Mouse (Mus musculus): ENCODE data around the gene Kdm4b. TPM values are rescaled to one million over a fixed set of nuclear protein-coding genes. Genes with fewer than 3 reads are reported as not detected.

Kdm4b gene
- polyA plus RNA-seq, 1 experiment from 2014 or later: 36.9 TPM

GRCm38 (mm10) chr17:56289371-56290331 is 36.2 kb upstream of the Kdm4b start:
- H3K4me3 ChIP-seq: peak overlapping the region; percentile 59
- no peaks in the 10 kb centered on the region for H3K27me3 ChIP-seq
- H3K9ac ChIP-seq: peak overlapping the region; percentile 80
- peak; percentile 2; the same call in 1 of the 2 replicates for ATAC-seq (ENCODE audit: insufficient number of reproducible peaks, insufficient read depth, low FRiP score, low TSS enrichment, low read depth)
- peak overlapping the region; percentile 82 for H3K4me2 ChIP-seq
- WGBS: 2% methylated on average over 23 of the region's 23 CpGs
- H3K4me1 ChIP-seq: peaks cover 40% of the 10 kb centered on the region
- peak overlapping the region; percentile 96 for H3K27ac ChIP-seq
- H3K9me3 ChIP-seq: no peaks in the 10 kb centered on the region
- H3K36me3 ChIP-seq: peaks cover 25% of the 10 kb centered on the region

DNA sequence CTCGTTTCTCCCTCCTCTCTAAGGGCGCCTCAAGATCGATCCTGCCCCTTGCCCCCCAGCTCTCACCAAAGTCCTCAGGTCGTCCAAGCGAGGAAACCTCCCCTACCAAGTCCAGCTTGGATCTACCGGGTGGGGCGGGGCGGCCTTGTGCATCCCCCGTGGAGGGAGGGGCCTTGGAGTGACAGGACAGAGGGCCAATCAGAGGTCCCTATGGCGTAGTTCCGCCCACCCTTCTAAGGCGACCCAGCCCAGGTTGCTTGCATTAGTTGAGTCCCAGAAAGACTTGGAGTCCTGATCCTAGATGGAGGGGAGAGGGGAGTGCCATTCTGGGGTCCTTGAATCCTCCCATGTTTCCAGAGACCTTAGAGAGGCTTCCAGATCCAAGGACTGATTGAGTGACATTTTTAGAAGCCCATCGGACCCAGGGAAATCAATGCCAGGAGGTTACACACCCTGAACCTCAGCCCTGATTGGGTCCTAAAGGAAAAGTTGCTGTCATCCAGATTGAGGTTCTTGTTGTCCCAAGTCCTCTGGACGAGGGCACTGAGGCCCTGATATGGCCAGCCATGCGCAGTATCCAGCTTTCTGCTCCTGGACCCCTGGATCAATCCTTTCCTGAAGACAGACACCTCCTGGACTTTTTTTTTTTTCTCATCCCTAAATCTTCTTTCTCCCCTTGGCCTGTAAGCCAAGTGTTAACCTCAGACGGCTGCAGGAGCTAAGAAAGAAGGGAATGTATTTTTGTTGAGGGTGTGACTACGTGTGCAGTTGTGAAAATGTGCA is 35.3 kb upstream of the Kdm4b start:
- ATAC-seq (ENCODE audit: insufficient number of reproducible peaks, insufficient read depth, low FRiP score, low TSS enrichment, low read depth): peak; percentile 91
- Histone ChIP-seq H3K9ac (peak overlapping the region; percentile 80), H3K9me3 (no peaks in the 10 kb centered on the region), H3K27me3 (no peaks in the 10 kb centered on the region), H3K27ac (peak overlapping the region; percentile 96), H3K36me3 (peaks cover 16% of the 10 kb centered on the region), H3K4me1 (peaks cover 40% of the 10 kb centered on the region), H3K4me3 (peak overlapping the region; percentile 59), H3K4me2 (peak overlapping the region; percentile 82)
- 2% methylated on average over 17 of the region's 17 CpGs for WGBS

GRCm38 (mm10) chr17:56291171-56291511 is 34.7 kb upstream of the Kdm4b start:
- Histone ChIP-seq H3K4me3 (peak overlapping the region; percentile 59), H3K27me3 (no peaks in the 10 kb centered on the region), H3K9ac (peak overlapping the region; percentile 80), H3K27ac (peak overlapping the region; percentile 96), H3K36me3 (peaks cover 10% of the 10 kb centered on the region), H3K4me2 (peak overlapping the region; percentile 82), H3K9me3 (no peaks in the 10 kb centered on the region), H3K4me1 (peaks cover 40% of the 10 kb centered on the region)
- under 1% methylated on average over 16 of the region's 16 CpGs for WGBS
- ATAC-seq (ENCODE audit: insufficient number of reproducible peaks, insufficient read depth, low FRiP score, low TSS enrichment, low read depth): peak; percentile 88

DNA sequence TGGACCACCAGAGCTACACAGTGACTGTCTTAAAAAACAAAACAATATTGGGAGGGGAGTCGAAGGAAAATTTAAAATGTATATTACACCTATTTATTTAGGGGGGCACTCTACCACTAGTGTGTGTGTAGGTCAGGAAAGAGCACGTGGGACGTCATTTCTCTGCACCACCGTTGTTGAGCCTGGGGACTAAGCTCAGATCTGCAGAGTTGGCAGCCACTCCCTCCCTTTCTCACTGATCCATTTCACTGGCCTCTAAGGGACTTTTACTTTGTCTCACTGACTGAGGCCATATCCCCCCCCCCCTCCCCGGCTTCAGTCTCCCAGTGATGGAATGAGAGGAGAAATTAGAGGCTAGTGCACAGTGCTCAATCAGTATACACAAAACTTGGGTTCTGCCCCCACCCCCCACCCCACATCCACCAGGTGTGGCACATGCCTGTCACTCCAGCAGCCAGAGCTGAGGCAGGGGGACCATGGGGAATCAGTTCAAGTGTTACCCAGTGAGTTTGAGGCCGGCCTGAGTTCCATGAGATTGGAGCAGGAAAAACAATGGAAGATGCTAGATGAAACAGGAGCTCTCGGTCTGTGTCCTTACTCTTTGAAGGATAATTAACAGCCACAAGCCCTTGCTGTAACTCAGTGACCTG is 33.9 kb upstream of the Kdm4b start:
- Histone ChIP-seq H3K27me3 (no peaks in the 10 kb centered on the region), H3K27ac (peak overlapping the region; percentile 96), H3K4me3 (no peak overlapping the region), H3K9me3 (no peaks in the 10 kb centered on the region), H3K4me1 (peaks cover 40% of the 10 kb centered on the region), H3K36me3 (peaks cover 2% of the 10 kb centered on the region; the same call in 1 of the 2 replicates), H3K9ac (no peak overlapping the region), H3K4me2 (0 out of 2 replicates have a peak overlapping the region, but pooled peaks have one; percentile 82)
- 75% methylated on average over 7 of the region's 7 CpGs for WGBS
- no peak for ATAC-seq (ENCODE audit: insufficient number of reproducible peaks, insufficient read depth, low FRiP score, low TSS enrichment, low read depth)

DNA sequence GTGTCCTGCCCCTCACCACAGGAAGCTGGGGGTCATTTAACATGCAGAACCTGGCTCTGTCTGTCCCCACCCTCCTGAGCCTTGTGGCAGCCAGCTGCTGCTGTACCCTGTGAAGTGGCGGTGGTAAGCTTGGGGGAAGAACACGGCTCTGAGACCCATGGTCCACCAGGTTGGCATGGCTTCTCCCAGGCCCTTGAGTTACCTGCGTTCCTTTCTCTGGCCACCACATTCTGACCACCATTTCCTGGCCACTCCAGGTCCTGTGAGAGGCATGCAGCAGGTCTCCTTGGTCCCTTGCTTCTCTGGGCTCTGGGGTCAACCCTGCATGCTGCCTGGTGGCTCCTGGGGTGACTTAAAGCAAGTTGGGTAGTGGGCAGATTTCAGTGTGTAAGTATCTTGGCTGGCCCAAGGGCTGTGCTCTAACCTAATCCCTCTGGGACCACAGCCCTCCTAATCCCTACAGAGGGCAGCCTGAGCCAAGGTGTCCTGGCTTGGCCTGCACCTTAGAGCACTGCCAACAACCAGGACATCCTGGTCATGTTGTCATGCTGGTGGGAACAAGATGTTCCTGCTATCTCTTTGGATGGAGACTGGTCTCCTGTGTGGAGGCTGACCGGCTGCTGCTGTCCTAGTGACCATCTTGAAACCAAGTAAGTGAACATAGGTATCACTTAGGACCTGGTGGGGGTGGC is 33.2 kb upstream of the Kdm4b start, which contains the start of gene Plin3:
TSS of gene Plin3 (minus strand) at position 343 of the 692 bp plus-strand sequence.
- peaks cover 38% of the 10 kb centered on the region for H3K4me1 ChIP-seq
- no peak within 1 kb of the TSS for H3K4me2 ChIP-seq
- 89% methylated on average over 4 of the region's 4 CpGs for WGBS
- no peaks in the 10 kb centered on the region for H3K27me3 ChIP-seq
- no peaks in the 10 kb centered on the region for H3K36me3 ChIP-seq
- H3K4me3 ChIP-seq: no peak within 1 kb of the TSS
- no peaks in the 10 kb centered on the region for H3K9me3 ChIP-seq
- H3K9ac ChIP-seq: no peak within 1 kb of the TSS
- ATAC-seq (ENCODE audit: insufficient number of reproducible peaks, insufficient read depth, low FRiP score, low TSS enrichment, low read depth): no peak
- peak within 1 kb of the TSS; percentile 48; the same call in 1 of the 2 replicates for H3K27ac ChIP-seq

GRCm38 (mm10) chr17:56293291-56293690 is 32.6 kb upstream of the Kdm4b start:
- 75% methylated on average over 1 of the region's 1 CpGs for WGBS
- no peak for ATAC-seq (ENCODE audit: insufficient number of reproducible peaks, insufficient read depth, low FRiP score, low TSS enrichment, low read depth)
- Histone ChIP-seq H3K4me1 (peaks cover 32% of the 10 kb centered on the region), H3K36me3 (no peaks in the 10 kb centered on the region), H3K4me2 (no peak overlapping the region), H3K9ac (no peak overlapping the region), H3K27ac (no peak overlapping the region), H3K27me3 (no peaks in the 10 kb centered on the region), H3K4me3 (no peak overlapping the region), H3K9me3 (no peaks in the 10 kb centered on the region)

- Histone ChIP-seq H3K27ac (no peak overlapping the region), H3K4me2 (no peak overlapping the region), H3K9me3 (no peaks in the 10 kb centered on the region), H3K4me1 (peaks cover 23% of the 10 kb centered on the region), H3K36me3 (no peaks in the 10 kb centered on the region), H3K4me3 (no peak overlapping the region), H3K9ac (no peak overlapping the region), H3K27me3 (no peaks in the 10 kb centered on the region)
- no peak for ATAC-seq (ENCODE audit: insufficient number of reproducible peaks, insufficient read depth, low FRiP score, low TSS enrichment, low read depth)
- 92% methylated on average over 19 of the region's 19 CpGs for WGBS
Measured at GRCm38 (mm10) chr17:56294241-56294640, 31.6 kb upstream of the Kdm4b start.

GRCm38 (mm10) chr17:56296201-56296600 is 29.7 kb upstream of the Kdm4b start:
- H3K36me3 ChIP-seq: no peaks in the 10 kb centered on the region
- WGBS: 55% methylated on average over 1 of the region's 1 CpGs
- no peak overlapping the region for H3K9ac ChIP-seq
- H3K9me3 ChIP-seq: no peaks in the 10 kb centered on the region
- H3K4me2 ChIP-seq: no peak overlapping the region
- H3K4me1 ChIP-seq: peaks cover 7% of the 10 kb centered on the region
- no peak overlapping the region for H3K4me3 ChIP-seq
- no peak for ATAC-seq (ENCODE audit: insufficient number of reproducible peaks, insufficient read depth, low FRiP score, low TSS enrichment, low read depth)
- H3K27ac ChIP-seq: no peak overlapping the region
- no peaks in the 10 kb centered on the region for H3K27me3 ChIP-seq

DNA sequence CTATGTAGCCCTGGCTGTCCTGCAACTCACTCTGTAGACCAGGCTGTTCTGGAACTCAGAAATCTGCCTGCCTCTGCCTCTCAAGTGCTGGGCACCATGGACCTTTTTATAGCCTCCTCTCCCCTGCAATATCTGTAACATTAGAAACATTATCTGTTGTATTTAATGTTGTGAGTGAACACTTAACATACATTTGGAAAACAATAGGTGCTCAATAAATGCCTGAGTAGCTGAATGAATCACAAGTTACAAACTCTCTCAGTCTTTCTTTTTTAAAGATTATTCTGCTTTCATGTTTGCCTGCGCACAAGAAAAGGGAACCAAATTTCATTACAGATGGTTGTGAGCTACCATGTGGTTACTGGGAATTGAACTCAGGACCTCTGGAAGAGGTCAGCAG is 27.6 kb upstream of the Kdm4b start:
- H3K27me3 ChIP-seq: no peaks in the 10 kb centered on the region
- WGBS: 92% methylated on average over 1 of the region's 1 CpGs
- ATAC-seq (ENCODE audit: insufficient number of reproducible peaks, insufficient read depth, low FRiP score, low TSS enrichment, low read depth): no peak
- no peaks in the 10 kb centered on the region for H3K9me3 ChIP-seq
- no peak overlapping the region for H3K4me2 ChIP-seq
- peaks cover 9% of the 10 kb centered on the region for H3K4me1 ChIP-seq
- H3K9ac ChIP-seq: no peak overlapping the region
- H3K4me3 ChIP-seq: no peak overlapping the region
- H3K36me3 ChIP-seq: no peaks in the 10 kb centered on the region
- H3K27ac ChIP-seq: no peak overlapping the region

DNA sequence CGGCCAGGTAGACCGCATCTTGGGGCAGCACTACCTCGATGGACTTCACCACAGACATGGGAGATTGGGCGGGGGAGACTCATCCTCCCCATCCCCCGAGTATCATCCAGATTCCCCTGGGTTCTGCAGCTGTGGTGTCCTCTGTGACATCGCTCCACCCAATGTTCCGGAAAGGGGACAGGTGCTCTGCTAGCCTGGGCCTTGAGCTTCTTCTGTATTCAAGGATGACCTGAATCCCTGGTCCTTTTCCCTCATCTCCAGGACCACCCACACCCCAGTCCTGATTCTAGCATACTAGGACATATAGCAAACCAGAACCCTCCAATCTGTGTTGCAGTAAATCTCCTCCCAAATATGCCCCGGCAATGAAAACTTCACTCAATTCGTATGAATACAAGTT is 25.7 kb upstream of the Kdm4b start, which contains the start of gene Arrdc5:
TSS of gene Arrdc5 (minus strand) at position 101 of the 400 bp plus-strand sequence.
- no peak for ATAC-seq (ENCODE audit: insufficient number of reproducible peaks, insufficient read depth, low FRiP score, low TSS enrichment, low read depth)

More for the DNA sequence above, 25.7 kb upstream of the Kdm4b start, which contains the start of gene Arrdc5:
- H3K27ac ChIP-seq: no peak within 1 kb of the TSS
- no peaks in the 10 kb centered on the region for H3K27me3 ChIP-seq
- peaks cover 16% of the 10 kb centered on the region for H3K4me1 ChIP-seq
- no peak within 1 kb of the TSS for H3K4me2 ChIP-seq
- no peak within 1 kb of the TSS for H3K4me3 ChIP-seq
- no peak within 1 kb of the TSS for H3K9ac ChIP-seq
- WGBS: 91% methylated on average over 9 of the region's 9 CpGs
- H3K36me3 ChIP-seq: no peaks in the 10 kb centered on the region
- no peaks in the 10 kb centered on the region for H3K9me3 ChIP-seq

Measured in embryonic facial prominence, embryonic 13.5 days (tissue).